Mouse (Mus musculus) gastrocnemius, adult 18-20 months (tissue): Measurements from ENCODE around the gene Phrf1. TPM values are rescaled to one million over a fixed set of nuclear protein-coding genes. Genes with fewer than 3 reads are reported as not detected.
"Not testable (repeated sequence)": the region's sequence is repeated elsewhere in the genome, so short reads cannot be mapped to it uniquely, and the experiment has no call there.

Experiments
- DNase-seq: peaks from one replicate; pipeline ENCODE4 v3.0.0; 2021; ENCODE audit warnings: low spot score
- total RNA-seq, 2 experiments: library from RNA; stranded (reverse); gene quantifications; 2 replicates each; pipeline ENCODE4 v1.2.3; 2021

Gene Phrf1
- total RNA-seq, 2 experiments from 2014 or later: 19.5 to 24.8 TPM

GRCm38 (mm10) chr7:141250486-141250885 lies 21.9 kb downstream of the Phrf1 start:
- DNase-seq: not testable (repeated sequence)

DNA sequence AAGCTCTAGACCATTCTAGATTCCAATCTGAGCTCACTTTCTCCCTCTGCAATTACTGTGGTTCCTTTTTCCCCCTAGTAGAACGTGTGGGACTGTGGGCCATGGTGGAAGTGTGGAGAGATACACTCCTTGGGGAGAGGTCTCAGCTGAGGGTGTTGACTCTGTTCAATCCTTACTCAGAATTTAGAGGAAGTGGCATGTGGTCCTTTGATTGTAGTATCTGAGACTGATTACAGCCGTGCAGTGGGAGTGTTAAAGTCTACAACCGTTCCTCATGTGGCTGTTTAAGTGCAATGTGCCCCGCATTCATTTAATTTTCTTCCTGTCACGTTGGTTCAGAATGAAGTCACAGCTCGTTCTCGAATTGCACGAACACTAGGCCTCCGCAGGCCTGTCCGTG lies 27.6 kb downstream of the Phrf1 start:
- DNase-seq: no peak

- no peak for DNase-seq
These were observed 32.9 kb downstream of the Phrf1 start for GRCm38 (mm10) chr7:141261480-141261879.

DNA sequence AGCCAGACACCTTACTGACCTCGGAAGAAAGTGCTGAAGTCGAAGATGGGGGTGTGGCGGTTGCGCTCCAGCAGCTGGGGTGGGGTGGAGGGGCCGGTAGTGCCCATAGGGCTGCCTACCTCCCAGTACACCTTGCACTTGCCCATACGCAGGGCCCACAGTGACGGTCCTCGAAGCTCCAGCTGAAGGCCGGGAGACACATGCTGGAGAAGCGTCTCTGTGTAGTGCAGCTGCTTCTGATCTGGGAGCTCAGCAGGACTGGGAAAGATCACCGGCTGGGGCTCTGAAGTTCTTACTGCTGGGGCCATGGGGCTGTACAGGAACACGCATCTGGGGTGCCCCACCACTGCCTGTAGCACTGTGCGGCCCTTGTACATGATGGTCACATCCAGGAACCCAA lies 35.1 kb downstream of the Phrf1 start:
- no peak for DNase-seq

DNA sequence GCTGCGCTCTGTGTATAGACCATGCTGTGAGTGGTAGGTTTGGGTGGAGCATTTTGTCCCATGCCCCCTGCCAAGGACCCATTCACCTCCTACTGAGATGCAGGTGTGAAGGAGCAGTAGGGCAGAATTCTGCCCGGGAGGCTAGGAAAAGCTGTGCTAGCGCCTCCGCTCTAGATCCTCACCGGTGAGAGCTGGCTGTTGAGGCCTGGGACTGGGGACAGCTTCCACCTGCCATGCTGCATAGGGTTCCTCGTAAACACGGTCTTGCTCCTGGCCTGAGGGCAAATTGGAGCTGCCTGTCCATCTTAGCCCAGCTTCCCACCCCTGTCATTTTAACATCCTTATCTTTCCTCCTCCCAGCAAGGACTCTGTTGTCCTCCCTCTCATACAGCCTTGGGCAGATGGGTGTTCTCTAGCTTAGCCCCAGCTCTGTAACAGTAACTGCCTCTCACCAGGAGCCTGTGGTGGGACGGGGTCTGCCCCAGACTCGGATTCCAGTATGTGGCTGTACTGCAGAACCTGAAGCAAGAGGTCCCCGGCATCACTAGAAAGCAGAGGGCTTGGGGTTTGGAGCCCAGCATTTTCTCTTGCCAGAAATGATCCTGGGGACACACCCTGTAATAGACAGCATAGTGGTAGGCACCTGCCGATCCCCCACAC lies 35.6 kb downstream of the Phrf1 start:
- DNase-seq: no peak

DNA sequence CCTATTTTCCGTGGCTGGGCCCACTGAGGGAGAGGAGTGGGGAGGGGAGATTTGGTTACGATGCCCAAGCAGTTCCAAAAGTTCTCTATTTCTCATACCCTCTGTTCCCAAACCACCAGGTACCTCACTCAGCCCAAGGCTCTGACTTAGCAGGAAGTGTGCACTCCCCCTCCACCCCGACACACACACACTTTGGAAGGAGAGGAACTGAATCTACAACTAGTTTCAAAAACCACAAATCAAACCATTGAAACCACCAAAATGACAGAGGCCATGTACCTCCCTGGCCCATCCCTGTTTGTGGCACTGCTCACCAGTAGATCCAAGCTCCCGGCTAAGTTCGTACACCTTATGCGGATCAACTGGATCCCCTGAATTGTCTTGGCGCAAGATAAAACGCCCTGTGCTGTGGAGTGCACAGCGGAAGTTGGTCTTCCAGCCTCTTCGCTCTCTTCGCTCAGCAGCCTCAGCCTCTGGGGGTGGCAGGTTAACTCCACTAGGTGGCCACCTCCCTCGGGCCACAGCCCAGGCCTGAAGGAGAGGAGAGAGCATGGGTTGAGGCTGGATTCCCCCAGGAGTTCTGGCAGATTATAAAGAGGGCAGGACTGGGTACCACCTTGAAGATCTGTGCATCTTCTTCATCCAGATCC lies 36.3 kb downstream of the Phrf1 start:
- peak; percentile 22 for DNase-seq

DNA sequence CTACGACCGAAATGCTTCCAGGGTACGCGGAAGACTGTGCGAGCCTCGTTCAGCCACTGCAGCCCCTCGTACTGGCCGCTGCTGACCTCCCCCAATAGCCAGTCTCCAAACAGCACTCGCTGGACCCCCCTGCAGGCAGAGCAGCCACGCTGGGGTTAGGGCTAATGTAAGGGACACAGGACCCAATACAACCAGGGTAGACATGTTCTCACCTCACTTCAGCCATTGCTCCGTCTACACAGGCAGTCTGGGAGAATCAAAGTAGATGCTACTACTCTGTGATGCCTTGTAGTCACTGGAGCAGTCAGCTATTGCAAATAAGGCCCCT lies 36.8 kb downstream of the Phrf1 start:
- DNase-seq: no peak

- peak; percentile 68 for DNase-seq
These were observed 37.4 kb downstream of the Phrf1 start, which contains the start of gene Irf7 for GRCm38 (mm10) chr7:141265739-141266561. Gene Irf7 (minus strand): TSS chr7:141266481.

DNA sequence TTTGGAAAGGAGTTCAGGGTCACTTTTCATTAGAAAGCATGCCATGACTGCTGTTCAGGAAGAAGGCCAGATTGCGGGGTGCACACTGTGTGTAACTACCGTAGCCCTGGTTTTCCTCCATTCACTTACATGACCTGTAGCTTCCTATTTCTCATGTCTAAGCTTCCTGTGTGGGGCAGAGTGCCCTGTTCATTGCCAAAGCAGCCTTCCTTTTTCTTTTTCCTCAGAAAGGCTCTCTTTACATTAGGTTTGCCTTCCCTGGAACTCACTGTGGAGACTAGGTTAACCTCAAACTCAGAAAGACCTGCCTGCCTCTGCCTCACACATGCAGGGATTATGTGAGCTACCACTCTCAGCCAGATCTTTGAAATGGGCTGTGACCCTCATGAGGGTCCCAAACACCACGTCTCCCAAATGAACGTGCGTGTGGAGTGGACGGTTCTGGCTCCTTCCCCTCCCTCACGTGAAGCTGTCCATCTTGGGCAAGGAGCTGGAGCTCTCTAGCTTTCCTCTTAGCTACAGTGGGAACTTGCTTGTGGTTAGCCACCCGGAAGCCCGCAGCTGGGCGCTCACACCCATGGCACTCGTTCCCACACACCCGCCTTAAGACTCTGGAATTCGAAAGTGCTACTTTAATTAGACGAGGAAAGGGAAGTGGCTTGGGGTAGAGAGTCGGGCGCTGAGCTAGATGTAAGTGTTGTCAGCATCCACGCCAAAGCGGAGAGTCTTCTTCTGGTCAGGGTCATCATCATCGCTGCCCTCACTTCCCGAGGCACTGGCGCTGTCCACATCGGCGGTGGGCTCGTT lies 40.1 kb downstream of the Phrf1 start:
- DNase-seq: no peak

DNA sequence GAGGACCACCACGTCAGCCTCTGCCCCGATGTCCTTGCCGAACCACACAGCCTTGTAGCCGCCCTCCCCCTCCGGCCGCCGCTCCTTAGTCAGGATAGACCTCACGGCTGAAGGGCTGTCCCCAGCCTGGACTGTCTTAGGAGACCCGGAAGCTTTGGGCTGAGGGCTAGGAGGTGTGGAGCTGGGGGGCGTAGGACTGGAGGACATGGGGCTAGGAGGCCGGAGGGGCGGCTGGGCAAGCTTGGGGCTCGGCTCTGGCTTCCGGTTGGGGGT lies 40.6 kb downstream of the Phrf1 start:
- DNase-seq: no peak

DNA sequence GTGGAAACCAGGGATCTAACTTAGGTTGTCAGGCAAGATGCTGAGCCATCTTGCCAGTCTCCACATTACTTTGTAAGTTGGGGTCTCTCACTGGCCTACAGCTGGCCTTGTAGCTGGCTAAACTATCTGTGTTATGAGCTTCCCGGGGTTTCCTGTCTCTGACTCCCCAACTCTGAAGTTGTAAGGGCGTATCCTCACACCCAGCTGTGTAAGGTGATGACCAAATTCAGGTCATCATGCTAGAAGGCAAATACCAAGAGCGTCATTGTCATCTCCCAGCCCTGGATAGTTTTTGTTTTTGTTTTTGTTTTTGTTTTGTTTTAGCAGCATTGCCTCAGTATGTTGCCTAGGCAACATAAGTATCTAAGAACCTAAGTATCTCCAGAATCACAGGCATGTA lies 42.0 kb downstream of the Phrf1 start:
- DNase-seq: no peak

DNA sequence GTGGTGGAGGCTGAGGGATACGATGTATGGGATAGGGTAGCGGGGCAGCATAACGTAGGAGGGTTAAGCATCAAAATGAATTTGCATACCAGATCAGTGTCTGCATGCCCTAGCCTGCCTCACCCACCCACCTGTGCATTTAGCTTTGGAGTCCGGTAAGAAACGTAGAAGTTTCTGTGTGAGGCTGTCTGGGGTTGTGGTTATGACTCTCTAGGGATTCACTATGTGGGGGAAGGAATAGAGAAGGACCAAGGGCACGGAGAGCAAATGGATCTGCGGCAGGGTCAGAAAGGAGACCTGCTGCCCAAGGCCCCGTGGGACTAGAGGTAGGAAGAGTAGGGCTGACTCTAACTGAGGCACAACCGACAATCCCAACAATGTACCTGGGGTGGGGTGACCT lies 46.8 kb downstream of the Phrf1 start:
- DNase-seq: no peak

DNA sequence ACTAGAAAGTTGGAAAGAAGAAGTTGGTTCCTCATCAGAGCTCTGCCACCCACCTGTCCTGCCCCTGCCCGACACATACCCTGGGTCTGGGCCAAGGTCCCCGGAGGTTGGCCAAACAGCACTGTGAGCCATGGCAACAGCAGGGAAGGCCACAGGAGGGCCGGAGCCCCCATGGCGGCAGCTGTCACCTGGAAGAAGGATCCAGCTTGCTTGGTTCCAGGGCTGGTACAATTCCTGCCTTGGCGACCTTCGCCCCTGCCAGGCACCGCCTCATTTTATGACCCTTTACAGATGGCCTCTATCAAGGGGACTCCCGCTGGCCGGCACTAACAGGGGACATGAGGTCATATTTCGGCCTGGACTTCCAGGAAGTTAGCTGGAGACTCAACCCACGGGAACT lies 48.0 kb downstream of the Phrf1 start, which contains the start of gene Cdhr5:
Cdhr5 (minus strand) TSS at position 241 of the 400 bp plus-strand sequence.
- DNase-seq: no peak

GRCm38 (mm10) chr7:141277701-141278678 lies 49.4 kb downstream of the Phrf1 start:
- no peak for DNase-seq

DNA sequence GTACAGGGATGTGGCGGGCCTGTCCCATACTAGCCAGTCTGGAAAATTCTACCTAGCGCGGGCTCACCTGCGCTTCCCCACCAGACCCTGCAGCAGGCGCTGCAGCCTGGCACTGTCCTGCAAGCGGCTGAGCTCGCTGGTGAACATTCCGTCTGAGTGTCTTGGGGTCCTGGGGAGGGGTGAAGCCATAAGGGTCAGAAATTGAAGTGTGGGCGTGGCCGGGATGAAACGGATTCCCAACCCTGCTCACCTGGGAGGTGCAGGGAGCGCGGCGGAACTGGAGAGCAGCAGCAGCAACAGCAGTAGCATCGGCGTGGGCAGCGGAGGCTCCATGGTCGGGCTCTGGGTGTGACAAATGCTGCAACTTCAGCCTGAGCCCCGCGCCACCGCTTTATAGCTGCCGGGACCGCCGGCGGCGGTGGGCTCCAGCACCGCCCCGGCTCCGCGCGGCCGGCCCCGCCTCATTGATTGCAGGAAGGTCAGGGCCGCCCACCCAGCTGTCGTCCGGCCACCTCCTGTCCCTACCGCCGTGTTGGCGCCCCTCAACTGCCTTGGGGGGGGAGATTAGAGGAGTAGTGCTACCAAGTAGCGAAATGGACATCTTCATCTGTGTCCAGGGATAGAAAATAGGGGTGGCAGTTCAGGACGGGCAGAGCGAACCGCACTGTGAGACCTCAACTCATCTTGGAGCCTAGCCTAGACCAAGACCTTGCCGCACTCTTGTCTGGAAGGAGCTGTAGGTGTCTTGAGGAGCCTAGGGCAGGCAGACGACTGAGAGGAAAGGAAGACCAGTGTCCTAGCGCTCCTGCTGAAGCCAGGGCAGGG lies 50.4 kb downstream of the Phrf1 start, which contains the start of gene Sct:
Sct (minus strand) TSS at position 368 of the 825 bp plus-strand sequence.
- no peak for DNase-seq

DNA sequence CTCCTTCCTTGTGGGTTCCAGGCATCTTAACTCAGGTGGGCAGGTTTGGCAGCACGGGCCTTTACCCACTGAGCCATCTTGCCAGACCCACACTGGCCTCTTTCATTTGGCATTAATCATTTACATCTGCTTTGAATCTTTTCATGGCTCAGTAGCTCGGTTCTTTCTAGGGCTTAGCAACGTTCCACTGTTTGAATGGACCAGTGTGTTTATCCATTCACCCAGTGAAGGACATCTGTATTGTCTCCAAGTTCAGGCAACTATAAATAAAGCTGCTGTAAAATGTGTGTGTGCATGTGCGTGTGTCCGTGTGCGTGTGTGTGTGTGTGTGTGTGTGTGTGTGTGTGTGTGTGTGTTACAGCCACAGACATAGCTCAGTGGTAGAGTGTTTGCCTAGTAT lies 52.9 kb downstream of the Phrf1 start:
- no peak for DNase-seq

- no peak for DNase-seq
These were observed 54.2 kb downstream of the Phrf1 start for GRCm38 (mm10) chr7:141282756-141283155.

GRCm38 (mm10) chr7:141288042-141288441 lies 59.5 kb downstream of the Phrf1 start:
- no peak for DNase-seq

- DNase-seq: no peak
These were observed 63.5 kb downstream of the Phrf1 start, which contains the start of gene Drd4 for GRCm38 (mm10) chr7:141291921-141292582. Gene Drd4 (plus strand): TSS chr7:141292006.
